Mouse (Mus musculus) urinary bladder, postnatal 36 days (tissue): Measurements from ENCODE around the gene Camkk1.
A peak's percentile ranks its signal among the peaks of the same experiment; 100 is the strongest.

Source experiments
- DNase-seq, 2 experiments: peaks; one replicate each; pipeline ENCODE4 v3.0.0; 2022; ENCODE audit warnings: low spot score in 2 of 2, mixed read lengths in 1 of 2

Camkk1 gene

GRCm38 (mm10) chr11:73014831-73015344, 3.9 kb upstream of the Camkk1 start:
- DNase-seq: peak in 1 of 2 experiments; percentile 36

DNA sequence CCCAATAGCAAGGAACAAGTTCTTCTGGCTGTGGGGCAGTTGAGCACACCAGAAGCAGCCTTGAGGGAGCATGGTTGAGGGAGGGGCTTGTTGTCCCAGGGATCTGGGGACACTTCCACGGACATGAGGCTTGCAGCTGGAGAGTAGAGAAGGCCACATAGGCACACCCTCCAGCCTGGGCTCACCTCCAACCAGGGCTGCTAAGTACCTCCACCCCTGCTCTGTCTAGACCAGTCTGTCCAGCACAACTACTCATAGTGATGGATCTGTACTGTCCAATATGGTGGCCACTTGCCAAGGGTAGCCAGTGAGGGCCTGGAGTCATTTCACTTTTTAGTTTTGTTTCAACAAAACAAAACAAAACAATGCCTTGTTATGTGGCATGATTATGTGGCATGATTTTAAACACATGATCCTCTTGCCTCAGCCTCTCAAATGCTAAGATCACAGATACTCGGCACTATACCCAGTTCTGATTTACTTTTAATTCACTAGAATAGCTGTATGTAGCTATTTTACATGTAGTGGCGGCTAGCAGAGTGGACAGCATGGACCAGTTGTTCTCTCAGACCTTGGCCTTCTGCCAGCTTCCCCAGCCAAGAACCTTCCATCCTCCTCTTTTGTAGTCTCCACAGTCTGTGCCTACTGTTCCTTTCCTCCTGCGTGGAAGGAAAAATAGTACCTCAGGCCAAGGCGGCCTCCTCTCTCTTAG, 3.3 kb upstream of the Camkk1 start:
- DNase-seq: peak in 1 of 2 experiments; percentile 44

DNA sequence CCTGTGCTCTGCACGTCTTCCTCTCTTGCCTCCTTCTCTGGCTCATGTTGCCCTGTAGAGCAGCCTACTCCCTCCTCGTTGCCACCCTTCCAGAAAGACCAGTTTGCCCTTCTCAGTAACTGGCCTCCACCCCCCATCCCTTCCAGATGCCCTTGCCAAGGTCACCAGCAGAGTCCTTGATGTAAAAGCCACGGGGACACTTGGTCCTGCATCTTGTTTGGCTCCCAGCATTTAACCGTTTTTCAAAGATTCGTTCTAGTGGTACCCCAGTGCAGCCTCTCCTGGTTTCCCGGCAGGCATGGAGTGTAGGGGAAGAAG, 2.7 kb upstream of the Camkk1 start:
- DNase-seq: no peak

DNA sequence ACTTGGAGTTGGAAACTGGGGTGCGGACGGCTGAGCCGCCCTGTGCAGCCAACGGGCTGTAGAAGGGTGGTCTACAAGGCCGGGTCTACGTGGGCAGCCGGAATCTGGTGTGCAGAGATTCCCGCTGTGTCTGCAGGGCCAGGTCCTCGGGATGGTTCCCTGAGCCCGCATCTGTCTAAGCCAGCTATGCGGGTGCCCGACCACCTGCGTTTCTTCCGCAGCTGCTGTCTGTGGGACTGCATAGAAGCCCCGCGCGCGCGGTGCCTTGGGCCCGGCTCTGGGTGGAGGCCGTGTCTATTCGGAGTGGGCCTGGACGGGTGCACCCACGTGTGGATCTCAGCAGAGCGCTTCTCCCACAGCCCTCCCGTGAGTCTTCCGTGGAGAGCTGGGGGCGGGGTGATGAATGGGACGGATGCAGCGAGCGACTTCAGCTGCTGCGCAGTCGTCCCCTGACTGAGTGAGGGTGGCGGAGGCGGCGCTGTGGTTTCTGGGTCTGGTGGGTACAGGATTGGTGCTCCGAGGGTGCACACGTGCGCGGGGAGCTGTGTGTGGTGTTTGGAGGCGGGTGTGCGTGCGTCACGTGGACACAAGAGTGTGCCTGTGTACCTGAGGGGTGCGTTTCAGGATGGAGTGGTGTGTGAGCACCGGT, 463 bp downstream of the Camkk1 start:
- no peak for DNase-seq

DNA sequence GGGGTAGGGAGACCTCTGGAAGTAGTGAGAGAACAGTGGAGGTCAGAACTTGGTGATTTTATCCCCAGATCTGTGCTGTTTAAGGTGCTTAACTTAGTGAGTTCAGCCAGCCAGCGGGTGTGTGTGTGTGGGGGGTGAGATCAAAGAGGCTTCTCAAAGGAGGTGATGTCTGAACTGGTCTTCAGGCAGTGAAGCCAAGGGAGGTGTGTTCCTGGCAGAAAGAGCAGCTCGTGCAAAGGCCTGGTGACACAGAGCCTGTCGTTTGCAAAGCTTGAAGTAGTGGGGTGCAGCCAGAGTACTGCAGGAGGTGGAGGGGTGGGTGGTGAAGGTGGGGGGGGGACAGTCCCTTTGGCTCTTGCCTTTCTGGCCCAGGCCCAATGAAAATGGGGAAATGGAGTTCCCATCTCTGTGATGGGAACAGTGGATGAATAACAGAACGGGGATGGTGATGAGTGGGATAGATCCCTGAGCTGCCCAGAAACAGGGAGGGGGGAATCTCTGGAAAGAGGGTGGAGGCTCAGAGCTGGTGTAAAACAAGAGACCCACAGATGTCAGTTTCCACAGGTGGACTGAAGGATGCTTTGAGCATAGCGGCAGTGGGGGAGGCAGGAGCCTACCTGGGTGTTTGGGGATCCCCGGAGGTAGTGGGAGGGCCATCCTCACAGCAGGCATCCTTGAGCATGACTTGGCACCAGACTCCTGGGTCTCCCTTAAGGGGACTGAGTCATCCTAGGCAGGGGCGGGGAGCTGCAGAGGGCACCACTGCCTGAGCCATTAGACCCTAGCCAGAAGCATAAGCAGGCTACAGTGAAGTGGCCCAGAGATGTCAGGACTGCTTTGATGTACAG, 2.4 kb downstream of the Camkk1 start:
- DNase-seq: no peak

GRCm38 (mm10) chr11:73023099-73023498, 4.3 kb downstream of the Camkk1 start:
- DNase-seq: peak; percentile 67 to 75

- no peak for DNase-seq
Measured at GRCm38 (mm10) chr11:73023827-73024226, 5.0 kb downstream of the Camkk1 start.

- peak in 1 of 2 experiments; percentile 31 for DNase-seq
Measured at GRCm38 (mm10) chr11:73024236-73024904, 5.6 kb downstream of the Camkk1 start.

DNA sequence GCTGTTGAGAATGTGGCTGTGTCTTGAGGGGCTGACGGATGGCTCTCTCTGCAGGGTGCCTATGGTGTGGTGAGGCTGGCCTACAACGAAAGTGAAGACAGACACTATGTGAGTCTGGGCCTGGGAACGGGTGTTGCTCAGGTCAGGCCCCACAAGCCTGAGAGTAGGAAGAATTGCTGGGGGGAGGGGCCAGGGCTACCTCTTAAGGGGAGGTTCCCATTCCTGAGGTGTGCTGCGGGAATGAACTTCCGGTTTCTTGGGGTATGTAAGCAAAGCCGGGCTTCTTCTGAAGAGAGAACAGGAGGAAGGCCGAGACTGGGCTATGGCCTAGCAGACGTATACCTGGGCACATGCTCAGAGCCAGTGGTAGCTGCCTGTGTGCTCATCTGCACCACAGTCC, 8.2 kb downstream of the Camkk1 start:
- no peak for DNase-seq

DNA sequence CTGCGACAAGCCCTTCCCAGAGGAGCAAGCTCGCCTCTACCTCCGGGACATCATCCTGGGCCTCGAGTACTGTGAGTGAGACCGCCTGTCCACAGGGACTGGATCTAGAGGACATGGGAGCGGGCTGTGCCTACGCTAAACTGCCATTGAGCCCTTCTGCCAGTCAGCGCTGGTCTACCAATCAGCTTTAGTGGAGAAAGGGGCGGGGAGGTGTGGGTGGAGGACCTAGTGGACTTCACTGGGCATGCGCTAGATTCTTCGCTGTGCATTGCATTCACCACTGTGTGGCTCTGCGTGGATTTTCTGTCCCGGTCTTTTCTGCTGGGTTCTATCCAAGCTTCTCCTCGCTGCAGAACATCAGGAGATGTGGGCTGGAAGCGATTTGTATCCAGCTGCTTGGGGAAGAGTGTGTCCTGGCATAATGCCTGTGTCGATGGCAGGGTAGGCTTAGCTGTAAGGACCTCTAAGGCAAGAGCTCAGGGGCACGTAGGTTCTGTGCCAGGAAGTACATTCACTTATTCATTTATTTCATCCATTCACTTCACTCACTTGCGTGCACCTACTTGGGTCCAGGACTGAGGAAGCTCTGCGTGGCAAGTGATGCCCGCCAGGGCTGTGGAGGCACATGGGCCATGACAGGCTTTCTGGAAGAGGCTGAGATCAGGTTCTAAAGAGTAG, 12.2 kb downstream of the Camkk1 start:
- DNase-seq: peak; percentile 76 to 85

- no peak for DNase-seq
Measured at GRCm38 (mm10) chr11:73031536-73031935, 12.7 kb downstream of the Camkk1 start.

GRCm38 (mm10) chr11:73036077-73036476, 17.3 kb downstream of the Camkk1 start:
- DNase-seq: no peak

- no peak for DNase-seq
Measured at GRCm38 (mm10) chr11:73036889-73037288, 18.1 kb downstream of the Camkk1 start.

DNA sequence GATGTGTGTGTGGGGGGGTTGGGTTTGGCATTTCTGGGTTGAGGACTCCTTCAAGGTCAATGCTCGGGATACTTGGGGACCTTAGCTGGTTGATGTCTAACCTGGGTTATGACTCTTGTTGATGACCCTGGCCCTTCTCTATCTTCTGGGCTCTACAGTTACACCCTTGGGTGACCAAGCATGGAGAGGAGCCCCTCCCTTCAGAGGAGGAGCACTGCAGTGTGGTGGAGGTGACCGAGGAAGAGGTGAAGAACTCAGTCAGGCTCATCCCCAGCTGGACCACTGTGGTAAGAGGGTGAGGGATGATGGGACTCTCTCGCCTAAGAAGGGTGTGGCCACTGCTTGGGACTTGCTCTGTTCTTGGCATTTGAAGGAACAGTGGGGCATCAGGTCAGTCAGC, 18.9 kb downstream of the Camkk1 start:
- DNase-seq: no peak

- DNase-seq: no peak
Measured at GRCm38 (mm10) chr11:73039102-73039799, 20.4 kb downstream of the Camkk1 start.

- no peak for DNase-seq
Measured at GRCm38 (mm10) chr11:73044229-73044755, 25.5 kb downstream of the Camkk1 start.

GRCm38 (mm10) chr11:73044789-73045188, 26.0 kb downstream of the Camkk1 start:
- no peak for DNase-seq

GRCm38 (mm10) chr11:73047542-73047996, 28.8 kb downstream of the Camkk1 start, which contains the start of gene Ncbp3:
Ncbp3 (plus strand) TSS chr11:73047783.
- peak; percentile 91 to 95 for DNase-seq

DNA sequence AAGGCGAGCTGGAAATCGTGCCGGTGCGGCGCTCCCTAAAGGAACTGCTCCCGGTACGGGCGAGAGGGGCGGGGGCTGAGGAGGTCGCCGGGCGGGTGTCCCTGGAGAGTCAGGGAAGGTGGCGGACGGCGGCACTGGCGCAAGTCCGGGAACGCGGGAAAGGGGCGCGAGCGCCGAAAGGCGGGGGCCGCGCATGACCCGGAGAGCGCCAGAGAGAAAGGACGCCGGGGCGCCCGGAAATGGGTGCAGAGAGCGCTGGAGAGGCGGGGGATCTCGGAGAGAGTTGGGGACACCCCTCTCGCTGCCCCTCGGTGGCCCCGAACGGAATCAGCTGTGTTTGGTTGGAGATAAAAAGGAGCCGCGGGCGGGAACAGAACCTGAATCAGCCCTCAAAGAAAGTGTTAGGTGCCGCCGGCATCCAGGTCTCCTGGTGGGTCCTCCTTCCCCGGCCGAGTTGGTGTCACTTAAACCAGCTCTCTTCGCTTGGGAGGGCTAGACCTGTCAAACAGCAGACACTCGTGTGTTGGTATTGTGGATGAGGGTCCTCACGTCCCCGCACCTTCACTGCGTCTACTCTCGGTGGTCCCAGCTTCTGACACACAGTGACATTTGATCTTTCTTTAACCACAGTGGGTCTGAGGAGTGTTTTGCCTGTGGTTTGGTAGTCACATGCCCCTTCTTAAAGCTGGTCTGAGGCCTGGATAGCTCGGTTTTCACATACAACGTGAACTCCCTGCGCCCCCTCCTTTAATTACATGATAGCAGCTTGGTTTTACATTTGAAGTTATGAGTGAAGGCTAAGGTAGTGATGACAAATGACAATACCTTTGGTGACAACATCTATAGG, 29.4 kb downstream of the Camkk1 start:
- no peak for DNase-seq
